Mouse (Mus musculus): ENCODE measurements around the gene Cmtm7. TPM values are rescaled to one million over a fixed set of nuclear protein-coding genes. Genes with fewer than 3 reads are reported as not detected.

Gene Cmtm7
- polyA plus RNA-seq, 1 experiment from 2014 or later: 57.0 TPM

DNA sequence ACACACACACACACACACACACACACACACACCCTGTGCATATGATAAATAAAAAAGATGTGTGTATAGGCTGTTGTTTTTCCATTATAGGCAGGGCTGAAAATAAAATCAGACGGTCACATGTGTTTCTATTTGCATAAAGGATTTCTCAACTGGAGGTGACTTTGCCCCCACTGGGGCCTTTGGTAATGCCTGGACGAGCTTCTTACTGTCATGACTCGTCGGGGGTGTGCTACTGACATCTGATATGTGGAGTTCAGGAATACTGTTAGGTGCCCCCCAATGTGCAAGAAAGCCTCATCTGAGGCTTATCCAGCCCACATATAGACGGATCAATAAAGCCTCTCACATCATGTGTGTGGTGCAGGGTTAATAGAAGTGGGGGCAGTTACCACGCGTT is 35.4 kb upstream of the Cmtm7 start:
- no peak overlapping the region for H3K27ac ChIP-seq (ENCODE audit: low read depth, low read length)
- DNase-seq (ENCODE audit: low spot score): no peak
- no peaks in the 10 kb centered on the region for H3K4me1 ChIP-seq (ENCODE audit: control insufficient read depth, insufficient read depth, low read length)
- 82% methylated on average over 7 of the region's 7 CpGs for WGBS
- H3K4me2 ChIP-seq (ENCODE audit: low read depth): no peak overlapping the region
- H3K27me3 ChIP-seq (ENCODE audit: control insufficient read depth, insufficient read depth, low read length): no peaks in the 10 kb centered on the region
- no peaks in the 10 kb centered on the region for H3K9me3 ChIP-seq (ENCODE audit: control insufficient read depth, low read length)
- no peak overlapping the region for H3K4me3 ChIP-seq (ENCODE audit: low read depth, low read length)
- no peak overlapping the region for H3K9ac ChIP-seq (ENCODE audit: low read length)
- ATAC-seq (ENCODE audit: insufficient read depth, low FRiP score, low TSS enrichment): no peak
- no peaks in the 10 kb centered on the region for H3K36me3 ChIP-seq (ENCODE audit: control insufficient read depth, insufficient read depth, low read length)

DNA sequence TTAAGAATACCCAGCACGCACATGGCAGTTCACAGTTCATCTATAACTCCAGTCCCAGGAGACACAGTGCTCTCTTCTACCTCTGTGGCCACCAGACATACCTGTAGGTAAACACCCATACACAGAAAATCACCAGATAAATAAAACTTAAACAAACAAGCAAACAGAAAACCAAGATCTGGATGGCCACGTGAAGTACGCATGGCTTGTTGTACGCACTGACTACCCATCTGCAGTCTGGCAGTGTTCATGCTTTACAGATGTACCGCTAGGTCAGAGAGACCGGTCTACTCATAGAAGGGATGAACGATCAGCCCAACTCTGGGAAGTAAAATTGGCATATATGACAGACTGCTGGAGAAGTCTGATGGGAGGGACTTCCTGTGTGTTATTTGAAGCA is 34.5 kb upstream of the Cmtm7 start:
- WGBS: 98% methylated on average over 7 of the region's 7 CpGs
- DNase-seq (ENCODE audit: low spot score): no peak
- H3K9me3 ChIP-seq (ENCODE audit: control insufficient read depth, low read length): no peaks in the 10 kb centered on the region
- H3K4me1 ChIP-seq (ENCODE audit: control insufficient read depth, insufficient read depth, low read length): no peaks in the 10 kb centered on the region
- no peak for ATAC-seq (ENCODE audit: insufficient read depth, low FRiP score, low TSS enrichment)
- no peak overlapping the region for H3K4me3 ChIP-seq (ENCODE audit: low read depth, low read length)
- H3K36me3 ChIP-seq (ENCODE audit: control insufficient read depth, insufficient read depth, low read length): no peaks in the 10 kb centered on the region
- no peak overlapping the region for H3K9ac ChIP-seq (ENCODE audit: low read length)
- no peak overlapping the region for H3K4me2 ChIP-seq (ENCODE audit: low read depth)
- no peak overlapping the region for H3K27ac ChIP-seq (ENCODE audit: low read depth, low read length)
- no peaks in the 10 kb centered on the region for H3K27me3 ChIP-seq (ENCODE audit: control insufficient read depth, insufficient read depth, low read length)

DNA sequence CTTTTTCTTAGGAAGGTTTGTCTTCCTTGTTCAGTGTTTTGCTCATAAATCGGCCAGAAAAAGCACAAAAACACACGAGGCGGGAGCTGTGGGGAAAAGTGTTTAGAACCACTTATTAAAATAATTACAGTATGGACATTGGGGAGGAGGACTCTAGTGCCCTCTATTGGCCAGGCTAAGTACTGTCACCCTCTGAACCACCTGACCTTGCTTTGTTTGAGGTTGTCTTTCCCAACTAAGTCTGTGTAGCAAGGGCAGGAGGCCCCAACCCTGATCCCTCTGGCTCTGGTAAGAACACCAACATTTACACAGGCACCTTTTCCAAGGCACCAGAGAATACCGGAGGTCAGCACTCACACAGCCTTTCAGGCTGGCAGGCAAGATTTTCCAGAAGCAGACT is 33.7 kb upstream of the Cmtm7 start:
- DNase-seq (ENCODE audit: low spot score): no peak
- Histone ChIP-seq H3K4me1 (ENCODE audit: control insufficient read depth, insufficient read depth, low read length) (no peaks in the 10 kb centered on the region), H3K36me3 (ENCODE audit: control insufficient read depth, insufficient read depth, low read length) (no peaks in the 10 kb centered on the region), H3K4me3 (ENCODE audit: low read depth, low read length) (no peak overlapping the region), H3K27me3 (ENCODE audit: control insufficient read depth, insufficient read depth, low read length) (no peaks in the 10 kb centered on the region), H3K9ac (ENCODE audit: low read length) (no peak overlapping the region), H3K27ac (ENCODE audit: low read depth, low read length) (no peak overlapping the region), H3K4me2 (ENCODE audit: low read depth) (no peak overlapping the region), H3K9me3 (ENCODE audit: control insufficient read depth, low read length) (no peaks in the 10 kb centered on the region)
- ATAC-seq (ENCODE audit: insufficient read depth, low FRiP score, low TSS enrichment): no peak
- 74% methylated on average over 4 of the region's 4 CpGs for WGBS

DNA sequence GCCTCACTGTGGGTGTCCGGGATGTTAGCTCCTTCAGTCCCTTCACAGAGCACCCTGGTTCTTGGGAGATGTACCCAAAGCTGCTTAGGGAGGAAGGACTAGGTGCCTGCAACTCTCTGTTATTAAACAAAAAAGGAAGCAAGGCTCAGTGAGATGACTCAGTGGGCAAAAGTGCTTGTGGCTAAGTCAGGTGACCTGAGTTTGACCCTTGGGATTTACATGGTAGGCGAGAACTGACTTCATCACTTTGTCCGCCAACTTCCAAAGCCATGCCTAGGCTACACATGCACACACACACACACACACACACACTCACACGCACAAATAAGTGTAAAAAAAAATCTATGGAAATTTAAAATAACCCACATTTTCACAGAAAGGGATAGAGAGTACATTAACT is 30.3 kb upstream of the Cmtm7 start:
- Histone ChIP-seq H3K4me3 (ENCODE audit: low read depth, low read length) (no peak overlapping the region), H3K36me3 (ENCODE audit: control insufficient read depth, insufficient read depth, low read length) (no peaks in the 10 kb centered on the region), H3K27ac (ENCODE audit: low read depth, low read length) (no peak overlapping the region), H3K9me3 (ENCODE audit: control insufficient read depth, low read length) (no peaks in the 10 kb centered on the region), H3K4me1 (ENCODE audit: control insufficient read depth, insufficient read depth, low read length) (no peaks in the 10 kb centered on the region), H3K9ac (ENCODE audit: low read length) (no peak overlapping the region), H3K4me2 (ENCODE audit: low read depth) (no peak overlapping the region), H3K27me3 (ENCODE audit: control insufficient read depth, insufficient read depth, low read length) (no peaks in the 10 kb centered on the region)
- ATAC-seq (ENCODE audit: insufficient read depth, low FRiP score, low TSS enrichment): no peak
- no peak for DNase-seq (ENCODE audit: low spot score)
- 83% methylated on average over 4 of the region's 4 CpGs for WGBS

DNA sequence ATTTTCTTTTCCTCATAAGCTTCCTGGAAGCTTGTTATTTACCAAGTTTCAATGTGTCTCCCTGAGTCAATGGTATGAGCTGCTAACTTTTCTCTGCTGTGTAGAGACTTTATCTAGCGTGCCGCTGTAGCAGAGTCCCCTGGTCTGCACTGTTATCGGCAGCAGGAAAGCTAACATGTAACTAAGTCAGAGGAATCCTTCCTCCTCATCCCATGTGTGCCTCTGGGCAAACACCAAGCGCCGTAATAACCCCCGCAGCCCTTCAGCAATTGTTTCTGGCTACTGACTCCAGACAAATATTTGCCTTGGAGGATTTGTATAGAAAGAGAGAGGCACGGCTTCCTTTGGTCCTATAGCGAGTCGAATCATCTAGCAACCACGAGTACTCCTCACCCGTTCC is 29.2 kb upstream of the Cmtm7 start:
- H3K36me3 ChIP-seq (ENCODE audit: control insufficient read depth, insufficient read depth, low read length): no peaks in the 10 kb centered on the region
- H3K27ac ChIP-seq (ENCODE audit: low read depth, low read length): no peak overlapping the region
- no peak overlapping the region for H3K4me2 ChIP-seq (ENCODE audit: low read depth)
- ATAC-seq (ENCODE audit: insufficient read depth, low FRiP score, low TSS enrichment) (no peak), DNase-seq (ENCODE audit: low spot score) (no peak)
- WGBS: 86% methylated on average over 11 of the region's 11 CpGs
- H3K27me3 ChIP-seq (ENCODE audit: control insufficient read depth, insufficient read depth, low read length): no peaks in the 10 kb centered on the region
- H3K9me3 ChIP-seq (ENCODE audit: control insufficient read depth, low read length): no peaks in the 10 kb centered on the region
- H3K9ac ChIP-seq (ENCODE audit: low read length): no peak overlapping the region
- H3K4me1 ChIP-seq (ENCODE audit: control insufficient read depth, insufficient read depth, low read length): no peaks in the 10 kb centered on the region
- H3K4me3 ChIP-seq (ENCODE audit: low read depth, low read length): no peak overlapping the region

DNA sequence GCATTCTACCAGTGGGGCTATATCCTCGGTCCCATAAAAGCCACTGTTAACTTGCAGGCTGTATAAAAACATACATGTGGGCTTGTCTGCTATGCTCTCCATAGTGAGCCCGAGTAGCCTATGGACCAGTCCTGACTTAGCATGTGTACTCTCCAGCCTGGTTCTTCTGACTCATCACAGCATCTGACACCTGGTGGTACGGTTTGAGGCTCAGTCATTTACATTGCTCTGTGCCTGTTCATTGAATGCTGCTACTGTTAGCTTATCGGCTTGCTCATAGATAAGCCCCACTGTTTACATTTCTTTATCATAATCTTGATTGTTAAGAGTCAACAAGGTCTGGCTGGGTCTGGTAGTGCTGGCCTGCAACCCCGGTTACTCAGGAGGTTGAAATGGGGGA is 27.0 kb upstream of the Cmtm7 start:
- 91% methylated on average over 5 of the region's 5 CpGs for WGBS

DNA sequence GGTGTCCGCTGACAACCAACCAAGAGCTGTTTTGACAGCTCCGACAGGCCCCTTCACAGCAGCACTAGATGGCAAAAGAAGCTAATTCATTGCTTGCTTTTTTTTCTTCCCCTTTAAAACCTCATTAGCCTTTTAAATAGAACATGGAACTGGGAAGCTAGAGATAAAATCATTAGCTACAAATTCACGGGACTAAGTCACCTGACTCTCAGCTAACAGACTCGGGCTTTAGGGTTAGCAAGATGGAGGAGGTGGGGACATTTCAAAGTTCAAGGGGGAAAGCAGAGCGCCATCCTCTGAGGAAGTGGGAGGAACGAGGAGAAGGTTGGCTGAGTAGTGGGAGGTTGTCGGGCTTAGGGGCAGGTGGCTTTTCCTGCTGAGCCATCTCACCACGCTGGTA is 25.6 kb upstream of the Cmtm7 start:
- H3K36me3 ChIP-seq (ENCODE audit: control insufficient read depth, insufficient read depth, low read length): no peaks in the 10 kb centered on the region
- H3K4me2 ChIP-seq (ENCODE audit: low read depth): no peak overlapping the region
- H3K27me3 ChIP-seq (ENCODE audit: control insufficient read depth, insufficient read depth, low read length): no peaks in the 10 kb centered on the region
- no peaks in the 10 kb centered on the region for H3K9me3 ChIP-seq (ENCODE audit: control insufficient read depth, low read length)
- ATAC-seq (ENCODE audit: insufficient read depth, low FRiP score, low TSS enrichment) (no peak), DNase-seq (ENCODE audit: low spot score) (no peak)
- WGBS: 70% methylated on average over 8 of the region's 8 CpGs
- H3K27ac ChIP-seq (ENCODE audit: low read depth, low read length): no peak overlapping the region
- no peak overlapping the region for H3K4me3 ChIP-seq (ENCODE audit: low read depth, low read length)
- no peak overlapping the region for H3K9ac ChIP-seq (ENCODE audit: low read length)
- no peaks in the 10 kb centered on the region for H3K4me1 ChIP-seq (ENCODE audit: control insufficient read depth, insufficient read depth, low read length)

More for the DNA sequence above, 27.0 kb upstream of the Cmtm7 start:
- Histone ChIP-seq H3K36me3 (ENCODE audit: control insufficient read depth, insufficient read depth, low read length) (no peaks in the 10 kb centered on the region), H3K4me3 (ENCODE audit: low read depth, low read length) (no peak overlapping the region), H3K9ac (ENCODE audit: low read length) (no peak overlapping the region), H3K4me1 (ENCODE audit: control insufficient read depth, insufficient read depth, low read length) (no peaks in the 10 kb centered on the region), H3K27me3 (ENCODE audit: control insufficient read depth, insufficient read depth, low read length) (no peaks in the 10 kb centered on the region), H3K27ac (ENCODE audit: low read depth, low read length) (no peak overlapping the region), H3K9me3 (ENCODE audit: control insufficient read depth, low read length) (no peaks in the 10 kb centered on the region), H3K4me2 (ENCODE audit: low read depth) (no peak overlapping the region)
- no peak for ATAC-seq (ENCODE audit: insufficient read depth, low FRiP score, low TSS enrichment)
- no peak for DNase-seq (ENCODE audit: low spot score)

DNA sequence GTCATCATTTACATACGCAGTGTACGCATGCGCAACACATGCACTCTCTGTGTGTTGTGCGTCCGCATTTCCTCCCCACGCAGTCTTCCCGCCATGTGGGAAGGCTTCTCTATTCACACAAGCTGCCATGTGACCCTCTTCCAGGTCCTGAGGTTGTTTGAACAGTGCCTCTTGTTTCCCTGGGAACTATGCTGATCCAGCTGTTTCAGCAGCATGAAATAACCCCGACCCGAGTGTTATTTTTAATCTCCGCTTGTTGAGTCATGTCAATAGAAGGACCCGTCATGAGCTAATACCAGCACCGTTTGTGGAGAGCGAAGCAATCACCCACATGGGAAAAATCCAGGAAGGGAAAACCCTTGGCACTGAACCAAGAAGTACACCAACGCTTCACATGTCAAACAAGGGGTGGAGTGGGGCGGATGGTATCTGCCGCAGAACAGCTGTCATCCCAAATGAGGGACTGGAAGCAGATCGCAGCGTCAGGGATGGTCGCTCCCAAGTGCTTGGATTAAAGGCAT is 23.6 kb upstream of the Cmtm7 start:
- no peak overlapping the region for H3K9ac ChIP-seq (ENCODE audit: low read length)
- H3K36me3 ChIP-seq (ENCODE audit: control insufficient read depth, insufficient read depth, low read length): no peaks in the 10 kb centered on the region
- no peak overlapping the region for H3K4me2 ChIP-seq (ENCODE audit: low read depth)
- H3K9me3 ChIP-seq (ENCODE audit: control insufficient read depth, low read length): no peaks in the 10 kb centered on the region
- DNase-seq (ENCODE audit: low spot score) (peak; percentile 51), ATAC-seq (ENCODE audit: insufficient read depth, low FRiP score, low TSS enrichment) (no peak)
- no peak overlapping the region for H3K27ac ChIP-seq (ENCODE audit: low read depth, low read length)
- 72% methylated on average over 19 of the region's 19 CpGs for WGBS
- 0 out of 2 replicates have a peak, but pooled peaks cover 4% of the 10 kb centered on the region for H3K4me1 ChIP-seq (ENCODE audit: control insufficient read depth, insufficient read depth, low read length)
- no peaks in the 10 kb centered on the region for H3K27me3 ChIP-seq (ENCODE audit: control insufficient read depth, insufficient read depth, low read length)
- H3K4me3 ChIP-seq (ENCODE audit: low read depth, low read length): no peak overlapping the region

DNA sequence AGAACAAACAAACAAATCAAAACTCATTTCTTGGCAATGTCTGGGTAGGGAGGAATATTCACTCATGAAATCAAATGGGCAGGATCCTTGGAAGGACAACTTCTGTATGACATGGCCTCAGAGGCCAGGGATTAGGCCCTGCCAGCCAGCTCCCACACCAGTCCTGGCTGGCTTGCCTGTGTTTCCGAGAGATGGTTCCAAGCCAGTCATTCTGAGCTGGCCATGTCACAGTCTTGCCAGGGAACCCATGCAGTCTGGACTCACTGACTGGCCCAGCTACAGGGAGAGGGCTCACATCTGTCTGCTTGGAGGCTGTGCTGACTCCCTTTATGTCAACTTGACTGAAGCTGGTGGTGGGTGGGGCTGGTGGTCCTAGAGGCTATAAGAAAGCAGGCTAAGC is 20.5 kb upstream of the Cmtm7 start:
- 0 out of 2 replicates have a peak, but pooled peaks cover 4% of the 10 kb centered on the region for H3K4me1 ChIP-seq (ENCODE audit: control insufficient read depth, insufficient read depth, low read length)
- no peak overlapping the region for H3K4me3 ChIP-seq (ENCODE audit: low read depth, low read length)
- no peaks in the 10 kb centered on the region for H3K36me3 ChIP-seq (ENCODE audit: control insufficient read depth, insufficient read depth, low read length)
- no peak for ATAC-seq (ENCODE audit: insufficient read depth, low FRiP score, low TSS enrichment)
- H3K9ac ChIP-seq (ENCODE audit: low read length): no peak overlapping the region
- H3K9me3 ChIP-seq (ENCODE audit: control insufficient read depth, low read length): no peaks in the 10 kb centered on the region
- no peak overlapping the region for H3K4me2 ChIP-seq (ENCODE audit: low read depth)
- WGBS: 68% methylated on average over 1 of the region's 1 CpGs
- H3K27me3 ChIP-seq (ENCODE audit: control insufficient read depth, insufficient read depth, low read length): no peaks in the 10 kb centered on the region
- no peak overlapping the region for H3K27ac ChIP-seq (ENCODE audit: low read depth, low read length)
- no peak for DNase-seq (ENCODE audit: low spot score)

Data from neural tube, embryonic 11.5 days (tissue).